Mouse (Mus musculus) spleen, postnatal 36 days (tissue): ENCODE results near the gene Glis3.

Source experiments
- DNase-seq, 2 experiments: peaks; one replicate each; pipeline ENCODE4 v3.0.0; 2022; ENCODE audit warnings: low spot score in 2 of 2, mixed read lengths in 1 of 2

The Glis3 gene

DNA sequence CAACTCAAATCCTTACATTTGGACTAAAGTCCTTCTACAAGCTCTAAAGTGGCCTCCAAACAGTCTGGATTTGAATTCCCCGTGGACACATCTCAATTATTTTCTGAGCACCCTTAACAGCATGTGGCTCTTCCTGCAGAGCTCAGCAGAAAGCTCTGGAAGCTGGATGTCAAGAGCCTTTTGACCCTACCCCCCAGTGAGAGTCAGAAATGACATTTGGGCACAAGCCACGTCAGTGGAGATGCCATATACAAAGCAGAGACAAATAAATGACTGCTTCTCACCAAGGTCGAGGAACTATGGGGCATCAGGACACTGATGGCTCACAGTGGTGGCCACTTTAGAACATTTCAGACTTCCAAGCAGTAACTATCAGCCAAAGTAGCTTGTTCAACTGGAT is 146.3 kb downstream of the Glis3 start:
- DNase-seq, result no peak

DNA sequence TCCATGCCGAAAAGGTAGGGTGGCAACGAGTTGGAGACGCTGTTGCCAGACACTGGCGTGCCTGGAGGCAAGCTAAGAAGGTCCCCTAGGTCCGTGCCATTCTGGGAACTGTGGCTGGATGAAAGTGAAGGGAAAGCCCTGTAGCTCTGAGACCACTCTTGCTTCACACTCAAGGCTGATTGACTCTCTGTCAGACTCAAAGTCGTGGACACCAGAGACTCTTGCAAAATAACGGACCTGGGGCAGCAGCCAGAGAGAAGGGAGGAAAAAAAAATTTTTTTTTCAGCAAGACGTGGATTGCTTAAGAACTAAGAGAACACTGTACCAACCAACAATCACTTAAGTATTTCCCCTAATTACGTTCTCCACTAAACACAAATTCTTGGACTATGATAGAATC is 148.1 kb downstream of the Glis3 start:
- no peak for DNase-seq

DNA sequence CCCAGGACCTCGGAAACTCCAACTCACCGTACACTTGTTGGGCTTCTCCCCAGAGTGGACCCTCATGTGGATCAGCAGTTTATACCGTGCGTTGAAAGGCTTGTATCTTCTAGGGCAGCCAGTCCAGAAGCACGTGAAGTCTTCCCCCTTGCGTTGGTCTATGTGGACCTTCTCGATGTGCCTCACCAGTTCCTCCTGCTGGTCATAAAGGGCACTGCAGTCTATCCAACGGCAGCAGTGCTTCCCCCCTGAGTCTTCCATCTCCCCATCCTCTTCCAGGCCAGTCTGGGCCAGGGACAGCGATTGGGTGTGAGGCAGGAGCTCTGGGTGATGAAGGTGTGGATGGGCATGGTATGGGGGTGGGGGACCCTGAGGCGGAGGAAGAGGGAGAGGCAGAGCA is 149.0 kb downstream of the Glis3 start:
- DNase-seq, result peak; percentile 4 to 8

DNA sequence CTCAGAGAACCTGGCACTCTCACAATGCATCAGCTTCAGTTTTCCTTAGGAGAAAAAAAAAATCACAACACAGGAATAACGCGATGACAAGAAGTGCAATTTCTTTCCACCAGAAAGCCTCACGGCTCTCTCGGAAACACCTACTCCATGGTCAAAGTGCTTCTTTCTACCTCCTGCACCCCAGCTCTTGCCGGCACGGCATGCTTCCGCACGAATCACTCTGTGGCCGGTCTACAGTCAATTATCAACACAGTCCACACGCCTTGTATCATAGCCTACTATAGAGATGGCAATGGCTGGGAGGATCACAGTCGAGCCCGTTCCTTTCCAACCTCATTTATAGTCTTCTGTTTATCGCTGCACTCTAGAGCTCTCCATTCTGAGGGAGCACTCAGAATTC is 150.9 kb downstream of the Glis3 start:
- no peak for DNase-seq

DNA sequence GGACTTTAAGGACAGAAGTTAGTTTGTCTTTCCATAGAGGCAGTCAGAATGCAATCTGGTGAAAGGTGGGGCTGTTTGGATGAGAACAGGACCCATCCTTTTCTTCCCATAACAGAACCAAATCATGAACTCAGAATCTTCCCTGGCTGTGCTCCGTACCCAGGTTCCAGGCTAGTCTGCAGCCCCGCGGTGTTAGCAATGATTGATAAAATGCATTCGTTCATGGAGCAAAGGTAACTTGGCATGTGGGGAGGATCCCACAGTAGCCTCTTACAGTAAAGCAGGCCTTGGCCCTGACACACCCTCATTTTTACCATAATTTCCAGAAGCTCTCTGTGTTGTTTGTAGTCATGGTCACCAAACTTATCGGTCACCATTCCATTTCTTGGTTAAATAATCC is 152.4 kb downstream of the Glis3 start:
- no peak for DNase-seq

DNA sequence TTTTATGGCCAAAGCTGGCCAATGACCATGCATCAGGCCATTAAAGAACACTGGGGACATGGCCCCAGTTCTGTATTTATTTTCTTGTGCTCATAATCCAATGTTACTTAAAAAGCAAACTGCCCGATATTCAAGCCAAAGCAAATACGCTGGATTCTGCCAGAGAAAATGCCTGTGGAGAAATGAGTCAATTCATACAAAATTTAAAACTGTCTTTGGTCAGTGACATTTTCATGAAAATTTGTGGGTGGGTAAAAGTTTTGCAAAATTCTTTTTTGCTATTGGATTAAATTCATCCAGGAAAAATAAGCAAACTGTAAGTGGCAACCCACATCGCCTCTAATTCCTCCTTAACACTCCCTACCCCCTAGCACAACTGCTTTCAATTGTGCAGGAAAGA is 154.5 kb downstream of the Glis3 start:
- no peak for DNase-seq

DNA sequence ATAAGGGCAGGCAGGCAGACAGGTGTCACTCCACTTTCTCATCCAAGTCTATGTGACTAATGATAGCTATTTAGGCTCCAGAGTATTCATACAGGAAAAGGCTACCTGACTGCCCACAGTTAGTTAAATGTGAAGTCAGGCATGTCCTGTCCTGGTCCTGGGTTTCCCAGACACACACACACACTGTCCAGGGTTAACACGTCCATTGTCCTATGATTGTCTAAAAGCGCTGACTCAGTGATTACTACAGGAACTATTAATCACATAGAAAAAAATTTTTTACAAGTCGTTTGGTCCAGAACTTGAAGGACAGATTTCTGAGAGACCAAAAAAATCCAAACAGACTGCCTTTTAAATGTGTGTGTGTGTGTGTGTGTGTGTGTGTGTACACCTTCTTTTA is 157.6 kb downstream of the Glis3 start:
- DNase-seq, result no peak

DNA sequence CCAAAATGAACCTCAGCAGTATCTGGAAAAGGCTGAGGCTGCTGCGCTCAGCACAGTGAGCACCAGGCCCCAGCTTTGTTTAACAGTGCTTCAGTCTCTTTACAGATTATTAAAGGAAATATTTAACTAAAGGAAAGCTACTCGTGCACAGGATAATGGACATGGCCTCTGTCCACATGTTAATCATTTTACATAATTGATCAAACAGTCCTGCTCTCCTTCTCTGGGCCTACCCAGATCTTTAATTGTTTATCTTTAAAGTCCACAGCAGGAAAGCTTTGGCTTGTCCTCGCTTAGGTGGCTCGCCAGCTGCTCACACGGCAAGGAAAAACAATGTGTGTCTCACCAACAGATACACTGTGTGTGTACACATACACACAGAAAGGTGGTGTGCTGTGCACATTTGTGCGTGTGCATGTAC is 159.1 kb downstream of the Glis3 start:
- no peak for DNase-seq

DNA sequence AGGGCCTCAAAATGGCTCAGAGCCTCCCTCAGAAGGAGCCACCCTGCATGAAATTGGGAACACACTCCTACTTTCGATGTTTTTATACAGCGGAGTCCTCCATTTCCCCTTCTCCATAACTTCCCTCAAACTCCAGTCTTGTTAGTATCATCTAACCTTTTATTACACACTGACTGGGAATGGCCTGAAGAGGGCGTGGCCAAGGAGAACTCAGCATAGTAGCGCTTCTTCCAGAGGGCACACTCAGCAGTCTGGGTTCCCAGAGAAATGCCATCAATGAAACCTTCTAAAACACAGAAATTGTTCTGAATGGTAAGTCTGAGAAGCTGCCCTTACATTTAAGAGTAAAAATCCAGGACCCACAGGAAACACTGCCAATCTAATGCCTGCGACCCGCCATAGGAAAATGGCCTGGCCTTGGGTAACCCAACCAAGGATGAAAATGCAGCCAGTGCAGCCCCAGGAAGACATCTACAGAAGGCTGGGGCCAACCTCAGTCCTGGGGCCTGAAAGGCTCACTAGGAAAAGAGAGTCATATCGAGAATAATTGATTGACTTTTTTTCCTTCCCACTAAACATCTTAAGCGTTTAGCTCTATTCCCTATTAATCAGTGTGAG is 159.6 kb downstream of the Glis3 start:
- no peak for DNase-seq

DNA sequence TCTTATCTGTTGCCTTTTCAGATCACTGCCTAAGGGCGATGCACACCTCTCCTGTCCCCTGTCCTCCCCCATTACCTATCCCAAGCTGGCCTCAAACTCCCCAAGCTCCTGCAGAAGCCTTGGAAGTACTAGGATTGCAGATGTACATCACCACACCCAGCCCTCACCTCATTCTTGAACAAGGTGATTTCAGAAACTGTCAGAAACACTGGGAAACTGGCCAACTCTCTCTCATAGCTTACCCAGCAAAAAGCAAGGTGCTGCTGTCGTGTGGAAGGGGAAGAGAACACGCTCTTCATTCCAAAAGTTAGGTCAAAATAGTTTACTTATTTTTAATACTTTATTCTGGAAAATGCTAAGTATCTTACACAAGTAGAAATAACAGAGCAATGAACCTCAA is 160.6 kb downstream of the Glis3 start:
- DNase-seq, result no peak

DNA sequence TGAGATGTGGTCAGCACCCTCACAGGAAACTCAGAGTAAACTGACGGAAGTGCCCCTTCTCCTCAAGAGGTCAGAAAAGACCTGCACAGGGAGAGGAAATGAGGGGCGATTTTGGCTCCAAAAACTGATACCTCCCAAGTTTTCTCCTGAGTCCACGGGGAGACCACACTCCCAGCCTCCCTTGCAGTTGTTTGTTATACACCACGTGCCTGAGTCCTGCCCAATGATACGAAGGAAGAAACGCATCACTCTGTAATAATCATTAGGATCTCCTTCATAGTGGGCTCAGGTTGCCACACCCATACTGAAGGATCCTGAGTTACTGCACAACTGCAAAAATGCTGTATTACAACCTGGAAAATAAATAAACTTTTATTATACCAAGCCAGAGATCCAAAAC is 161.0 kb downstream of the Glis3 start:
- DNase-seq, result no peak

DNA sequence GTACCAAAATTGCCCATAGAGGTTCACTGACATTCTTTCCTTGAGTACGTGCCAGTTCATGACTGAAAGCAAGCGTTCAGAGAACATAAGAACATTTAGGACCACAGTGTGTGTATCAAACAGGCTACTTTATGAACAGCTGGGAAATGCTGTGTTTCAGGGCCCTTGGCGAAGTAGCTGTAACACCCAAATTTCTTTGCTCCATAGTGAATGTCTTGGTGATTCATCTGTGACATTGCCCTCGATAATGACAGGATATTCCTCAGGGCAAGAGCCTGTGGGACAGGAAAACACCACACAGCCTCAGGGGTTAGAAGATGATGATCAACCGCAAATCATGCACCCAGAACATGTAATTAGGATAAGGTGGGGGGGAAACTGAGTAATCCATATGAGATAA is 161.6 kb downstream of the Glis3 start:
- no peak for DNase-seq

DNA sequence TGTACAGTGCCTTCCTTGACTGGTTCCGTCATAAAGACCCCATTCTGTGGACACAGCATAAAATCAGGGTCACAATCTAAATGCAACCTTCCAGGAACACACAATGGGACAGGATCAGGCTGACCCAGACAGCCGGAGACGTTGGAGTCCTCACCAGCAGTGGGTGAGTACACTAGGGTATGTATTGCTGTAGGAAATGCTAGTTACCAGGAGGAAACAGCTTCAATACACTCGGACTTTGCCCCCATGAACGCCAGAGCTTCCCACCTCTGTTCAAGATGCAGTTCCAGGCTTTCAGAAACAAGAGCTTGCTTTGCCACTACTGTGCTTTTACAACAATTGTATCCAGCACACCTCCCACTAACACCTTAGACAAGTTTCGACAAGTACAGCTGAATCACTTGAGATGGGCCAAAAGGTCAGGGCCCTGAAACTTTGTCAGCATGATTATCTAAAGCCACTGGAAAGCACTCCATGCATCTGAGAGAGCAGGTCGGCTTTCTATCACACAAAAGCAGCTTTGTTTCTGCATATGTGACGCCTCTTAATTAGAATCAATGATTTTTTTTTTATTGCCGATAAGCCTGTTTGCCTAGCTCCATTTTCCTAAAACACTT is 162.3 kb downstream of the Glis3 start:
- no peak for DNase-seq

DNA sequence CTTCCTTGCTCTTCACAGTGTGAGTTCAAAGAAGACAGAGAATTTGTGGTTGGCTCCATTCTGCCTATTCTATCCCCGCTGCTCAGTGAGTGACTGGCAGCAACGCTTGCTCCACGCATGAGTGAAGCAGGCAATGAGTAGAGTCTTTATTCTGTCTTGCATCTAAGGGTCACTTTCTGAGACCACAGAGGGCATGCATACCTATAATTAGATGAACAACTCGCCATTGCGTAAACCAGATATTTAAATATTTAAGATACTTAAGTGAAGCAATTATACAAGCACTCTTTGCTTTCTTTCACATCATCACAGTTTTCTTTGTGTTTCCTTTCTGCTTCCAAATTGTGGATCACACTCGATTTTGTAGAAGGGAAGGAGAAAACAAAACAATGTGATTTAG is 163.4 kb downstream of the Glis3 start:
- DNase-seq, result no peak

DNA sequence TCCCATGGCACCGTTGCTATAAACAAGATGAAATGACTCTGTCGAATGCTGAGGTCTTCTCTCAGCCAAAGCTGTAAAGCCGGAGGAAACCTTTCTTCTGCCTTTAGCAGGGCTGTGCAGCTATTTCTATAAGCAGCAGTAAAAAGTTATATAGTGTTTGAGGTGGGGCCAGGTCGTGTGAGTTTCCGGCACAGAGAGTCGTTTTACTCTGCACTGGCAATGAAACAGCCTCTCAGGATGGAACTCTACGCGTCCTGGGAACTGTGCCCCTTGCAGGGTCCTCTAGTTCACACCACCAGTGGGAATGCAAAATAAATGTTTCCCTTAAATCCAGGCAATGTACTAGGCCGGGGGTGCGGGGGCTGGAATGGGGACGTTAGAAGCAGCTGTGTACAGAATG is 167.4 kb downstream of the Glis3 start:
- DNase-seq, result no peak

DNA sequence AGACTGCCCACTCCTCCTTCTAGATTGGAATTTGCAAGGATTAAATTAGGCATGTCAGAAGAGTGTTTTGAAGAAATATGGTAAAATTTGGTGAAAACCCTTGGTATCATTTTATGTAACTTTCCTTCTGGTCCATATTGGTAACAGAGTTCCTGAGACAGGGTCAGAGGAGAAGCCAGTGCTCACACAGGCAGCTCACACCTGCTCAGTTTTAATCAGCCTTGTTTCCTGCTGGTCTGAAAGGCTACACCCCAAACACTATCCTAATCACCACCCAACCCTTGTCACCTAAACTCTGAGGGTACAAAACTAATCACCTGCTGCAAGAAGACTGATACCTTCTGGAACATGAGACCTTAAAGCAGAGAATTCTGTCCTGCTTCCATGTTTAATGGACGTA is 168.0 kb downstream of the Glis3 start:
- DNase-seq, result no peak

DNA sequence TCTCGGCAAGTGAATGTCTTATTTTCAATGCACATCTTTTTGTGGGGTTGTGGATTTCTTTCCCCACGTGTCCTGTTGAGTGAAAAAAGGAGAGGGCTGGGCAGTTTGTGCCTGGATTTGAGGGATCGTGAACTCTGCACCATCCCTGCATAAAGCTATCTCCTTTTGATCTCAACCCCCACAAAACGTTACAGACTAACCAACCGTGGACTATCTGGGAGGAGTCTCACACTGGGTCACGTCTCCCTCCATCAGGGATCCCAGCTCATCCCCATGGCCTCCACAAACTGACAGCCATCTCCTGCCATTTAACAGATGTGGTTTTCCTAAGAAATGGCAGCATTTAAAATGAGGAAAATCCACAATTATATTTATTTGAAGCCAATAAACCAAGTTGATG is 174.5 kb downstream of the Glis3 start:
- DNase-seq, result no peak

DNA sequence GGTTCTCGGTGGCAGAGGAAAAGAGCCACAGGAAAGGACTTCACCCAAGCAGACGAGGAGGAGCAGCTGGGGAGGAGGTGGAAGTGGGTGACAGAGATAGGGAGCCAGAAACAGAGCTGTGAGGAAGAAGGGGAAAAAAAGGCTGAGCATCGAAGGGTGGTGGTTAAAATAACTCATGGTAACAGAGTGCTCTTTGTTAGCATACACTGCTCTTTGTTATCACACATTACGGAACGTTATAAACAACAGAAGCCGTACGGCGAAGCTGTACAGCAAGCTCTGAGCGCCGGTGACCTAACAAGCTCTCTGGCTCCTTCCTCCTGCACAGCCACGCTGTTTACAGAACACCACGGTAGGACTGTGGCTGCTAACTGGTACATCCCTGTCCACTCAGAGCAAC is 176.9 kb downstream of the Glis3 start:
- no peak for DNase-seq

DNA sequence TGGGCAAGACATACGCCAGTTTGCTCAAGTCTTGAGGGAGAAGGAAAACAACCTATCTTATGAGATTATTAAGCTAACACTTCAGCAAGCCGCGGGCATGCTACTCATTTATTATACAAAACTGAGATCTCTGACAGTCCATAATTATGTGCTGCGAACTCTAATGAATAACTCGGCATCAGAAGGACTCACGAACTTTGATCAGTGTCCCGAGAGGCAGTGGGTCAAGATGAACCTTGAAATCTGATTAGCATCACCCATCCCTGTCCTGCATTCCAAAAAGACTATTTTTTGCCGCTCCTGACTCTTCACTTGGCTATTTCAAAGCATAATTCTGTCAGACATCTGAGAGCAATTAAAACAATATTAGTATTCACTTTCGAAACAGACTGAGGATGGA is 178.9 kb downstream of the Glis3 start:
- no peak for DNase-seq

DNA sequence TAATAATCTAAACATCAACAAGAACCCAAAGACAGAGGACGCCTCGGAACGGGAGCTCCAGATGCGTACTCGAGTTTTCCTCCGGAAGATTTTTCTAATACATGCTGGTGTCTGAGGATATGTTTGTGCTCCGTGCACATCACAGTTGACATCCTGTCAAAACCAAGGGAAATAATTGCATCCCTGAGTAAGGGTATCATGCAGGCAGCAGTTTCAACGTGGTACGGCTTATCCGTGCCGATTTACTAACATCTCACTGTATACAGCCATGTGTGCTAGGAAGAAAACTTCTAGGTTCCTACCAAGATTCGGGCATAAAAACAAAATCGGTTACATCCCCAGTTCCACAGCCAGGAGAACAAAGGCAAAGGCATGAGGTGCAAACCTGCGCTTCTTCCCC is 179.4 kb downstream of the Glis3 start:
- no peak for DNase-seq

DNA sequence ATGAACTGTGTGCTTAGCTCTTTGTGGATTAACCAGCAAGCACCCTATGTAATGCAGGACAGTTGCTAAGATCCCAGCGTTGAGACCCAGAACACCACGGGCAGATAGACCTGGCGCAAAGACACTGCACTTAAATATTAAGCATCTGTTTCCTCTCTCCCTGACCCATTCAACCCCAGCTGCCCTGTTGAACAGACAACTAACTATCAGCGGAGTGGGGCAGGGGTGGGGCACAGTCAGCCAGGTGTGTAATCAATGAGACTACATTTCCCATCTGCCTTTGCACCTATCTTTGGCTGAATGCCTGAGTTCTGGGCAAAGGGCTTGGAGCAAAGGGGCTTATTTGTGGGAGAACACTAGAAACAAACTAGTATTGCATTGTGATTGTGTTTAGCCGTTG is 180.1 kb downstream of the Glis3 start:
- DNase-seq, result no peak

DNA sequence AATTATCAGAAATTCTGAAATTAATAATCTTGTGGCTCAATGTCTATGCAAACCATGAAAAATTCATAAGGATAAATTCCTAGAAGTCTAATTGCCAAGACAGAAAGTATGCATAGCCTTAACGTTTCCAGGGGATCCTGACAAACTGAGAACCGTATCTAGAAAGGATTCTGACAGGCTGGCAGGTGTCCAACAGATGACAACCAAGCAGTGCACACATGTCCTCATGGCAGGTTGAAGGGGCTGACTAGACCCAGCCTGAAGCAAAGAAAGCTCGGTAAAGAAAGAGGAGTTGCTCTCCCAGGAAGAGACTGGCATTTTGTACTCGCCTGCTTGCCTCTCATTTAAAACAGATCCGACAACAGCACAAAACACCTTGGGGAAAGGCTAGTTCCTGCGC is 184.0 kb downstream of the Glis3 start:
- DNase-seq, result no peak

DNA sequence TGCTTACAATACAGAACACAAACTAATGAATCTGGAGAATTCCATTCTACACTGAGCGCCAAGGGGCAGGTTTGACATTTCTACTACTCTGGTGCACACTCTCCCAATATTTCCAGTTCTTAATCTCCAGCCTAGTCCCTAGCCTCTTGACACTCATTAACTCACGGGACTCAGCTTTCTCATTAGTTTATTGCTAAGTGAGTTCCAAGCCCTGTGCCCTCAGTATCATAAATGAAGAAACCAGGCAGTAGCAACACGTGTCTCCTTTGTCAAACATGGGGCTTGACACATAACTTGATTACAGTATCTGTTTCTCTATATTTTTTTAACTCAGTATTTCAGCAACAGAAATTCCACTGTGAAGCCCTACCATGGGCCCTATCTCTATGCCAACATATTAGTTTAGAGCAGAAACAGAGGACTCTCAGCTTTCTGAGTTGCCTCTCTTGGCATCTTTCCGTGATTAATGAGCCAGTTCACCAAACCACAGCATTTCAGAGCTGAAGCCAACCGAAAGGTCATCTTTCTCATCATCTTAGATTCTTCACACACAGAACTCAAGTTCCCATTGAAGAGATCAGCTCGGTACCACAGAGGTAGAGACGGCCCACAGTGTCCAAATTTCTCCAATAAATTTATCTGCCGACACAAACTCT is 186.1 kb downstream of the Glis3 start:
- no peak for DNase-seq

DNA sequence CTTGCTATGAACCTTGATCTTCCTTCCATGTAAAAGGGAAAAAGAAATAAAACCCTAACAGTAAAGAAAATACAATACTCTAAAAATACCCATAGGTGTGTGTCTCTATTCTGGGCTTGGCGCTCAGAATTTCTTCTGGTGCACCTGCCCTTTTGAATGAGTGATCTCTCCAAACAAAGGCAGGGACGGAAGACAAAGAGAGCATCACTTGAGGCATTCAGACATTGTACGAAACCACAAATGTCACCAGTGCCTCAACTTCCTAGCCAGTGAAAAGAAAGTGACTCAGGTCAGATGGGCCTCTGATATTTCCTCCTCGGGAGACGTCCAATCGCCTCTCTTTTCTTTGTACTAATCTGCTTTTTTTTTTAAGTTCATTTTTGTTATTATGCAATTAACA is 201.8 kb downstream of the Glis3 start:
- no peak for DNase-seq
